14 mouse cellular contexts compared by ENCODE assay signal in the genomic region with DNA sequence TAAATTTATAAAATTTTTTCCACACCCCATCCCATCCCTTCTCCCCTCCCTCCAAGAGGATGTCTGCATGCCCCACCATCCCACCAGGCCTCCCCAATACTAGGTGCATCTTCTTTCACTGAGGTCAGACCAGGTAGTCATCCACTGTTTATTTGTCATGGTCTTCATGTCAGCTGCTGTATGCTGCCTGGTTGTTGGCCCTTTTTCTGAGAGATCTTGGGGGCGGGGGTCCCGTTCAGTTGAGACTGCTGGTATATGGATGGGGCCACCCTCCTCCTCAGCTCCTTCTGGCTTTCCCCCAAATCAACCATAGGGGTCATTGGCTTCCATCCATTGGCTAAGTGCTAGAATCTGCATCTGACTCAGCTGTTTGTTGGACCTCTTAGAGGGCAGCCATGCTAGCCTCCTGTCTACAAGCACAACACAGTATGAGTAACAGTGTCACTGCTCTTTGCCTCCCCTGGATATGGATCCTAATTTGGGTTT. TPM values are rescaled to one million over a fixed set of nuclear protein-coding genes. Genes with fewer than 3 reads are reported as not detected.
DNase-seq lines count a peak whose midpoint lies in the region; ATAC-seq and TF ChIP-seq lines count a peak whose summit lies in the region.
"Not testable (repeated sequence)": the region's sequence is repeated elsewhere in the genome, so short reads cannot be mapped to it uniquely, and the experiment has no call there.
"Had no signal": no experiment of that assay in that cellular context is flagged by ENCODE, and none has a peak within 500 bp of the region (broad histone marks: within the 10 kb centered on the region; RNA-seq: fewer than 3 reads in every experiment).

No protein-coding gene starts in this region.

- H3K36me3 ChIP-seq in embryonic facial prominence, embryonic 11.5 days (replicated peaks; ENCODE audit: control insufficient read depth, insufficient read depth, low read depth, low read length); forebrain, embryonic 14.5 days (ENCODE audit: control insufficient read depth, insufficient read depth, low read length); heart, postnatal 0 days (replicated peaks; ENCODE audit: control insufficient read depth, insufficient read depth, low read length); intestine, embryonic 14.5 days (ENCODE audit: control insufficient read depth, insufficient read depth, low read length); limb, embryonic 12.5 days; liver, embryonic 16.5 days (ENCODE audit: control insufficient read depth, insufficient read depth); midbrain, embryonic 11.5 days (ENCODE audit: control insufficient read depth, insufficient read depth, low read length); neural tube, embryonic 13.5 days: not testable (repeated sequence)

- not testable (repeated sequence) for H3K27ac ChIP-seq in embryonic facial prominence, embryonic 11.5 days (replicated peaks; ENCODE audit: low read depth, low read length); forebrain, embryonic 14.5 days (ENCODE audit: low read depth, low read length); heart, postnatal 0 days (ENCODE audit: low read depth); intestine, embryonic 14.5 days (ENCODE audit: low read depth); limb, embryonic 12.5 days; liver, embryonic 16.5 days (ENCODE audit: low read length); midbrain, embryonic 11.5 days (ENCODE audit: low read depth, low read length); neural tube, embryonic 13.5 days (replicated peaks)

- not testable (repeated sequence) for H3K4me1 ChIP-seq in embryonic facial prominence, embryonic 11.5 days (ENCODE audit: control insufficient read depth, insufficient read depth, low read length); forebrain, embryonic 14.5 days (ENCODE audit: control insufficient read depth, insufficient read depth, low read length); heart, postnatal 0 days (ENCODE audit: control insufficient read depth, insufficient read depth); intestine, embryonic 14.5 days (replicated peaks; ENCODE audit: control insufficient read depth, insufficient read depth, low read length); limb, embryonic 12.5 days (replicated peaks); liver, embryonic 16.5 days (ENCODE audit: control insufficient read depth, low read depth, low read length); midbrain, embryonic 11.5 days (ENCODE audit: control insufficient read depth, insufficient read depth, low read length); neural tube, embryonic 13.5 days (replicated peaks)

- H3K9me3 ChIP-seq in embryonic facial prominence, embryonic 11.5 days (replicated peaks; ENCODE audit: control insufficient read depth, low read length); liver, embryonic 16.5 days (replicated peaks; ENCODE audit: control insufficient read depth, low read length): not testable (repeated sequence)
- H3K9me3 ChIP-seq in forebrain, embryonic 14.5 days (replicated peaks; ENCODE audit: control insufficient read depth, low read length): peaks cover 15% of the 10 kb centered on the region
- peaks cover 16% of the 10 kb centered on the region for H3K9me3 ChIP-seq in heart, postnatal 0 days (replicated peaks; ENCODE audit: control insufficient read depth, low read length)
- H3K9me3 ChIP-seq in intestine, embryonic 14.5 days (ENCODE audit: control insufficient read depth, low read length): peaks cover 13% of the 10 kb centered on the region
- H3K9me3 ChIP-seq in limb, embryonic 12.5 days: peaks cover 24% of the 10 kb centered on the region
- H3K9me3 ChIP-seq in midbrain, embryonic 11.5 days (ENCODE audit: control insufficient read depth, low read length): peaks cover 16% of the 10 kb centered on the region
- peaks cover 27% of the 10 kb centered on the region for H3K9me3 ChIP-seq in neural tube, embryonic 13.5 days

- not testable (repeated sequence) for TF ChIP-seq CTCF in heart, postnatal 0 days (IDR thresholded peaks at IDR 0.05; ENCODE audit: low read depth)

- peak; percentile 81 for ATAC-seq in embryonic facial prominence, embryonic 11.5 days (replicated peaks; ENCODE audit: insufficient number of reproducible peaks, low FRiP score, low TSS enrichment, low read depth)
- peak; percentile 42; the same call in 1 of the 2 replicates for ATAC-seq in forebrain, embryonic 14.5 days
- ATAC-seq in heart, postnatal 0 days (ENCODE audit: insufficient read depth, low read depth): peak; percentile 61
- peak; percentile 81 for ATAC-seq in intestine, embryonic 14.5 days (replicated peaks; ENCODE audit: low FRiP score, low TSS enrichment, low read depth)
- ATAC-seq in limb, embryonic 12.5 days (ENCODE audit: insufficient number of reproducible peaks, insufficient read depth, low FRiP score, low TSS enrichment, low read depth): peak; percentile 71
- ATAC-seq in liver, embryonic 16.5 days (ENCODE audit: low read depth): peak; percentile 32
- ATAC-seq in midbrain, embryonic 11.5 days (ENCODE audit: low FRiP score): peak; percentile 84
- peak; percentile 69; the same call in 1 of the 2 replicates for ATAC-seq in neural tube, embryonic 13.5 days (ENCODE audit: low read depth)

- H3K9ac ChIP-seq in embryonic facial prominence, embryonic 11.5 days (replicated peaks; ENCODE audit: low read length); forebrain, embryonic 14.5 days (ENCODE audit: low read length); heart, postnatal 0 days (replicated peaks; ENCODE audit: low read depth, low read length); intestine, embryonic 14.5 days (ENCODE audit: low read length); limb, embryonic 12.5 days (replicated peaks); liver, embryonic 16.5 days (ENCODE audit: low read depth, low read length); midbrain, embryonic 11.5 days (ENCODE audit: low read length); neural tube, embryonic 13.5 days: not testable (repeated sequence)

- H3K4me2 ChIP-seq in embryonic facial prominence, embryonic 11.5 days (ENCODE audit: low read depth, low read length); forebrain, embryonic 14.5 days (ENCODE audit: low read length); heart, postnatal 0 days (ENCODE audit: low read depth, low read length); intestine, embryonic 14.5 days (ENCODE audit: low read length); limb, embryonic 12.5 days; liver, embryonic 16.5 days (ENCODE audit: low read depth, low read length); midbrain, embryonic 11.5 days; neural tube, embryonic 13.5 days: not testable (repeated sequence)

- TF ChIP-seq EP300 in heart, postnatal 0 days (IDR thresholded peaks at IDR 0.05; ENCODE audit: low read depth): not testable (repeated sequence)

- H3K4me3 ChIP-seq in embryonic facial prominence, embryonic 11.5 days (ENCODE audit: low read depth, low read length); forebrain, embryonic 14.5 days (ENCODE audit: low read depth, low read length); heart, postnatal 0 days (ENCODE audit: low read depth, low read length); intestine, embryonic 14.5 days (ENCODE audit: low read depth, low read length); limb, embryonic 12.5 days (replicated peaks); liver, embryonic 16.5 days (ENCODE audit: low read depth, low read length); midbrain, embryonic 11.5 days (ENCODE audit: low read depth, low read length); neural tube, embryonic 13.5 days: not testable (repeated sequence)

- DNase-seq in embryonic facial prominence, embryonic 11.5 days (ENCODE audit: low spot score); forebrain, embryonic 14.5 days (ENCODE audit: low spot score); heart, postnatal 0 days (ENCODE audit: low spot score); intestine, embryonic 14.5 days (ENCODE audit: low spot score); midbrain, embryonic 11.5 days (ENCODE audit: low spot score, missing footprints): not testable (repeated sequence)

- H3K27me3 ChIP-seq in embryonic facial prominence, embryonic 11.5 days (ENCODE audit: control insufficient read depth, insufficient read depth, low read length); forebrain, embryonic 14.5 days (replicated peaks; ENCODE audit: control insufficient read depth, insufficient read depth, low read length); heart, postnatal 0 days (ENCODE audit: control insufficient read depth, insufficient read depth, low read length); intestine, embryonic 14.5 days (replicated peaks; ENCODE audit: control insufficient read depth, insufficient read depth, low read length); limb, embryonic 12.5 days; liver, embryonic 16.5 days (ENCODE audit: control insufficient read depth, insufficient read depth, low read depth, low read length); midbrain, embryonic 11.5 days (ENCODE audit: control insufficient read depth, insufficient read depth, low read length); neural tube, embryonic 13.5 days: not testable (repeated sequence)

- no CpG with 5 or more reads among the region's 2 CpGs for WGBS in embryonic facial prominence, embryonic 11.5 days
- WGBS in forebrain, embryonic 14.5 days: no CpG with 5 or more reads among the region's 2 CpGs
- no CpG with 5 or more reads among the region's 2 CpGs for WGBS in heart, postnatal 0 days
- WGBS in intestine, embryonic 14.5 days: no CpG with 5 or more reads among the region's 2 CpGs
- no CpG with 5 or more reads among the region's 2 CpGs for WGBS in limb, embryonic 12.5 days
- WGBS in liver, embryonic 16.5 days (ENCODE audit: insufficient replicate concordance): no CpG with 5 or more reads among the region's 2 CpGs
- WGBS in midbrain, embryonic 11.5 days: no CpG with 5 or more reads among the region's 2 CpGs
- no CpG with 5 or more reads among the region's 2 CpGs for WGBS in neural tube, embryonic 13.5 days

RNA-seq across cellular contexts. Expression of a gene that starts 12.1 kb away (rescaled TPM):
- polyA plus RNA-seq in embryonic facial prominence, embryonic 11.5 days (2014; fragmentation: Nextera tagmentation; extraction: Ambion mirVana): not detected in 2 replicates
- not detected in 2 replicates for polyA plus RNA-seq in forebrain, embryonic 14.5 days (2014; fragmentation: Nextera tagmentation; extraction: Ambion mirVana)
- total RNA-seq in heart, postnatal 0 days (2014; rRNA removed; ENCODE audit: low replicate concordance): not detected in 2 replicates
- not detected in 2 replicates for polyA plus RNA-seq in heart, postnatal 0 days (2015; fragmentation: Nextera tagmentation; extraction: Ambion mirVana)
- not detected in 2 replicates for polyA plus RNA-seq in intestine, embryonic 14.5 days (2014; fragmentation: Nextera tagmentation; extraction: Ambion mirVana)
- polyA plus RNA-seq in limb, embryonic 12.5 days (2016; fragmentation: Nextera tagmentation; extraction: Ambion mirVana): not detected in 2 replicates
- polyA plus RNA-seq in liver, embryonic 16.5 days (2015; fragmentation: Nextera tagmentation; extraction: Ambion mirVana): not detected in 2 replicates
- polyA plus RNA-seq in midbrain, embryonic 11.5 days (2014; fragmentation: Nextera tagmentation; extraction: Ambion mirVana): not detected in 2 replicates
- polyA plus RNA-seq in neural tube, embryonic 13.5 days (2015; fragmentation: Nextera tagmentation; extraction: Ambion mirVana): not detected in 2 replicates
- total RNA-seq: CH12.LX; gastrocnemius, postnatal 14 days; liver, adult 2 months had no signal
- polyA plus RNA-seq: cerebellum, adult 2 months; frontal cortex, adult 2 months; liver, adult 2 months; thymus, adult 2 months had no signal

Comparison
In these comparisons a context has a peak if more than half of its experiments do, and no peak if none do; other contexts are left out.
1. ATAC-seq: peak in every context shown above with its lines; median percentile 84 in midbrain, embryonic 11.5 days; 81 in embryonic facial prominence, embryonic 11.5 days; 81 in intestine, embryonic 14.5 days; 71 in limb, embryonic 12.5 days; 69 in neural tube, embryonic 13.5 days; 61 in heart, postnatal 0 days; 42 in forebrain, embryonic 14.5 days; 32 in liver, embryonic 16.5 days.